Mouse (Mus musculus) bone marrow macrophage, adult 2 months (primary cell): Measurements from ENCODE around the gene Zfp365. TPM values are rescaled to one million over a fixed set of nuclear protein-coding genes. Genes with fewer than 3 reads are reported as not detected.

ENCODE experiments used
- H3K27ac ChIP-seq: 2 replicates; pipeline ENCODE4 v1.5.1; 2012; ENCODE audit warnings: low read depth, low read length; ENCODE audit not compliant: insufficient read depth
- H3K4me1 ChIP-seq: 2 replicates; pipeline ENCODE4 v1.6.1; 2012; ENCODE audit warnings: low read length; ENCODE audit not compliant: control insufficient read depth, insufficient read depth
- H3K4me3 ChIP-seq: 2 replicates; pipeline ENCODE4 v1.5.1; 2012; ENCODE audit warnings: mild to moderate bottlenecking, low read length, moderate library complexity; ENCODE audit not compliant: insufficient read depth
- CTCF ChIP-seq: IDR thresholded peaks from 2 replicates; pipeline ENCODE4 v1.5.1; 2012; ENCODE audit warnings: low read depth, mild to moderate bottlenecking, low read length, moderate library complexity
- POLR2A ChIP-seq: IDR thresholded peaks from 2 replicates; pipeline ENCODE4 v1.6.1; 2012; ENCODE audit warnings: mild to moderate bottlenecking, low read depth, low read length, borderline replicate concordance
- polyA plus RNA-seq: library from polyadenylated mRNA; stranded (reverse); fragments of >200 nt; gene quantifications from 2 replicates; pipeline ENCODE4 v1.2.4, GENCODE M21; 2012; ENCODE audit not compliant: missing spikeins, insufficient read depth, insufficient read length

Gene Zfp365
- polyA plus RNA-seq, 1 experiment = not detected

GRCm38 (mm10) chr10:67906063-67906462, 6.4 kb downstream of the Zfp365 start:
- H3K4me1 ChIP-seq = peaks cover 2% of the 10 kb centered on the region; the same call in 1 of the 2 replicates
- no peak for TF ChIP-seq CTCF
- no peak for TF ChIP-seq POLR2A
- H3K27ac ChIP-seq = no peak overlapping the region
- no peak overlapping the region for H3K4me3 ChIP-seq

DNA sequence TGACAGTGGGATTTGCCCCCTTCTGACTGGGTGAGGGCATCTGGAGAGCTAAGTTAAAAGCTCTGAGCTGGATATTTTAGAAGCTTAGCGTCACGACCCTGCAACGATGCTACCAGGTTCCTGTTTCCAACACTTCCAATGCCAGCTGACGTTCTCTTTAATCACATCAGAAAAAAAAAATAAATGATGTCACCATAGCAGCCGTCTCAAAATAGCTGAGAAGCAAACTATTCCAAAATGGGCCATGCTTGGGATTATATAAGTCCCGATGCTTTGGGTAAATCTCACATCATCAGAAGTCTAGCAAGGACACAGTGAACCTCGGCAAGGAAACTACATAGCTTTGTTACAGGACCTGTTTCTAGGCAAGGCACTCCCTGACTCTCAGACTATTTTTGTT, 9.1 kb downstream of the Zfp365 start:
- Histone ChIP-seq H3K4me3 (no peak overlapping the region), H3K27ac (no peak overlapping the region), H3K4me1 (peaks cover 10% of the 10 kb centered on the region)
- no peak for TF ChIP-seq POLR2A
- no peak for TF ChIP-seq CTCF

DNA sequence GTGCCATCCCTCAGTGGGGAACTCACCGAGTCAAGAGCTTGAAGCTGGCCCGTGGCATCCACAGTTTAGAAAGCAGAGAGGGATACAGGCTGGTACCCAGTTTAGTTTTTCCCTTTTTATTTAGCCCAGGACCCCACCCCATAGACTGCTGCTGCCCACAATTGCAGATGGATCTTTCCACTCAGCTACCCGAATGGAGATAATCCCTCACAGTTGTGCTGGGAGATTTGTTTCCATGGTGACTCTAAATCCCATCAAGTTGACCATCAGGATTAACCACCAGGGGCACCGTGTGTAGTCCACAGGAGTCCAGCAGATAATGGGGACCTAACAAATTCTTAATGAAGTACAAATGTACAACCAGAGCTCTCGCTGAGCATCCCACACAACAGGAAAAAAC, 11.3 kb downstream of the Zfp365 start:
- Histone ChIP-seq H3K4me1 (peaks cover 10% of the 10 kb centered on the region), H3K27ac (no peak overlapping the region), H3K4me3 (no peak overlapping the region)
- TF ChIP-seq POLR2A = no peak
- TF ChIP-seq CTCF = no peak

DNA sequence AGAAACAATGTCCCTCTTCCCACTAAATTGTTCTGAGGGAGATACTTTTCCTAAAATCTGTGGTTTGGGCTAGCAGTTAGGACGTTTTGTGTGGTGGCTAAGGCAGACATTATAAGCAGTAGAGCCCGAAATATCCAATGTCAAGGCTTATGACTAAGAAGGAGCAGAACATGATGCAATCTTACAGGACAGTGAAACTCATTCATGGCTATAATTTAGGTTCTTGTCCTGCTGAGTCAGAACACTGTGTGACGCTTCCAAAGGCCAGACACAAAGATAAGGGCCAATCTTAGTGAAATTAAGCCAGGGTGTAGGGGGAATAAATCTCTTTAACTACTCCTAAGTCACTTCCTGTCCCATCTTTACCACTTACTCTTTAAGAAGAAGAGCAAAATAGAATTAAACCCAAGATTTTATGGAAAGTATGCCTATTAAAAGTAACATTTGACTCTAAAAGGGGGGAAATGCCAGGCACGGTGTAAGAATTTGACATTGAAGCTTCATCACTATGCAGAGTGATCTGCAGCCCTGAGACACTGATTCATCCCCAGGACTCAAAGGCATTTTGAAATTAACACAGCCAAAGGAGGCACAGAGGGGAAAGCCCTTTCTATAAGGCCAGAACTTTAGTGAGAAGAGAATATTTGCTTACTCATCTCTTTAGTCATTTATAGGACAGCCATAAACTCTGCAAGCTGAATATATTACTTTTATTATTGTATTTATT, 13.3 kb downstream of the Zfp365 start:
- Histone ChIP-seq H3K4me1 (peaks cover 10% of the 10 kb centered on the region), H3K27ac (no peak overlapping the region), H3K4me3 (no peak overlapping the region)
- TF ChIP-seq CTCF = no peak
- TF ChIP-seq POLR2A = no peak

DNA sequence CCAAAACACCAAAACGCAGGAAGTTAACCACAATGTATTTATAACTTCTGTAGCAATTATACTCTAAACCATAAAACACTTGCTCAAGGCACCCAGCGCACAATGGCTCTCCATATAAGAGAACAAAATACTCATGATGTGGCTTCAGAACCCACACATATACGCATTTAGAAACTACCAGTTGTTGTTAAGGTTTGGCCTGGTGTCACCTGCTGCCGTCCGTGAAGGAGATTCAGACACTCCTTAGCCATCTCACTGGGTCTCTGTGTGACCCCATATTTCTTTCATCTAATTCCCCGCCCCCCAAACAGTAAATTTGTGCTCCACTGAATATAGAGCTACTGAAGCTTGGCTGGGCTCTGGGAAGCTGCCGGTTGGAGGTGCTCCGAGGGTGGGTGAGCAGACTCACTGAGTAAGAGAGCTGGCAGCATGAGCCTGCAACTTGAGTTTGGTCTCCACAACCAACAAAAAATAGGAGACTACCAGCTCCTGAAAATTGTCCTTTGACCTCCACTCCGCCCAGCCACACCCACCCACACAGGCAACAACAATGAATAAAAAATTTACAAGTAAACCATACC, 14.0 kb downstream of the Zfp365 start:
- no peak overlapping the region for H3K4me3 ChIP-seq
- no peak for TF ChIP-seq CTCF
- no peak for TF ChIP-seq POLR2A

GRCm38 (mm10) chr10:67897281-67897680, 15.2 kb downstream of the Zfp365 start:
- Histone ChIP-seq H3K4me1 (peaks cover 8% of the 10 kb centered on the region), H3K27ac (no peak overlapping the region), H3K4me3 (no peak overlapping the region)
- TF ChIP-seq POLR2A (no peak), CTCF (no peak)

More for the DNA sequence above, 14.0 kb downstream of the Zfp365 start:
- H3K4me1 ChIP-seq = peaks cover 10% of the 10 kb centered on the region
- no peak overlapping the region for H3K27ac ChIP-seq

GRCm38 (mm10) chr10:67894683-67895082, 17.8 kb downstream of the Zfp365 start:
- H3K27ac ChIP-seq = no peak overlapping the region
- peaks cover 8% of the 10 kb centered on the region for H3K4me1 ChIP-seq
- no peak for TF ChIP-seq POLR2A
- no peak overlapping the region for H3K4me3 ChIP-seq

- no peak overlapping the region for H3K27ac ChIP-seq
- peaks cover 6% of the 10 kb centered on the region for H3K4me1 ChIP-seq
- TF ChIP-seq POLR2A = no peak
- no peak for TF ChIP-seq CTCF
- H3K4me3 ChIP-seq = no peak overlapping the region
Measured at GRCm38 (mm10) chr10:67894059-67894458, 18.4 kb downstream of the Zfp365 start.

DNA sequence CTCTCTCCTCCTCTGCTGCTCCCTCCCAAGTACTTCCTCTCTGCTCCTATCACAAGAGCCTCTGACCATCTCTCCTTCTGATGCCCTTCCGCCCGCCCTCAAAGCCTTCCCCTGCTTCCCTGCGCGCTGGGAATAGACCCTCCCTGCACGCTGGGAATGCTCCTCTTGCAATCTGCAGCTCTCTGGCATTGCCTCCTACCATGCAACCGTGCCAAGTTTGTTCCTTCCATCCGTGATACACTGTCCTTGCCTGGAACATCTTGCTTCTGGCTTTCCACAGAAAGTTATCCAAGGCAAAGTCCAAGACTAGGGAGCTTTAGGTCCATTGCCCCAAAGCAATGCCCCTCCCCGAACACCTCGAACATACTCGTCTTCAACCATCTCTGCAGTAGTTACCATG, 19.2 kb downstream of the Zfp365 start:
- Histone ChIP-seq H3K4me1 (no peaks in the 10 kb centered on the region), H3K4me3 (no peak overlapping the region), H3K27ac (no peak overlapping the region)
- no peak for TF ChIP-seq POLR2A

GRCm38 (mm10) chr10:67891126-67891525, 21.3 kb downstream of the Zfp365 start:
- H3K4me3 ChIP-seq = no peak overlapping the region
- TF ChIP-seq CTCF = no peak
- TF ChIP-seq POLR2A = no peak
- no peaks in the 10 kb centered on the region for H3K4me1 ChIP-seq
- H3K27ac ChIP-seq = no peak overlapping the region

- no peaks in the 10 kb centered on the region for H3K4me1 ChIP-seq
- no peak overlapping the region for H3K4me3 ChIP-seq
- TF ChIP-seq POLR2A (no peak), CTCF (no peak)
- no peak overlapping the region for H3K27ac ChIP-seq
Measured at GRCm38 (mm10) chr10:67887971-67888370, 24.5 kb downstream of the Zfp365 start.
